Mouse (Mus musculus) ES-E14 (cell line): ENCODE measurements at regions not wholly inside any gene's neighbourhood (a gene's known extent, or its start where the extent isn't known, plus 50 kb on each side); places are given as distances from the start of the nearest gene placed in this dataset.

ENCODE experiments used
- DNase-seq: peaks from one replicate; pipeline ENCODE4 v3.0.0-alpha.2; 2013; ENCODE audit warnings: low read depth, low spot score
- H3K27ac ChIP-seq: 2 replicates; pipeline ENCODE4 v1.5.1; 2012; ENCODE audit warnings: low read depth, mild to moderate bottlenecking, low read length, moderate library complexity, mixed read lengths; ENCODE audit not compliant: poor library complexity, insufficient read depth, severe bottlenecking
- H3K36me3 ChIP-seq: 2 replicates; pipeline ENCODE4 v1.6.1; 2012; ENCODE audit warnings: mild to moderate bottlenecking, low read length, moderate library complexity, mixed read lengths; ENCODE audit not compliant: control insufficient read depth, poor library complexity, insufficient read depth, severe bottlenecking
- H3K4me1 ChIP-seq, 2 experiments: fragments of 150-350 bp in 1 of 2; sonication (generic) in 1 of 2; 2 replicates each; pipeline ENCODE4 v1.6.1; 2012; ENCODE audit warnings: low read length in 2 of 2, mild to moderate bottlenecking in 1 of 2, mixed read lengths in 1 of 2; ENCODE audit not compliant: control insufficient read depth in 2 of 2, insufficient read depth in 2 of 2, poor library complexity in 1 of 2
- H3K4me3 ChIP-seq, 2 experiments: fragments of 150-350 bp in 1 of 2; sonication (generic) in 1 of 2; 2 replicates each; pipeline ENCODE4 v1.5.1; 2012; ENCODE audit warnings: low read length in 2 of 2, low read depth in 1 of 2, mild to moderate bottlenecking in 1 of 2, mixed read lengths in 1 of 2; ENCODE audit not compliant: insufficient read depth in 1 of 2, poor library complexity in 1 of 2, severe bottlenecking in 1 of 2
- H3K9ac ChIP-seq: 2 replicates; pipeline ENCODE4 v1.6.1; 2012; ENCODE audit warnings: low read depth, mild to moderate bottlenecking, low read length, mixed read lengths; ENCODE audit not compliant: poor library complexity, insufficient read depth, severe bottlenecking
- H3K9me3 ChIP-seq: fragments of 150-350 bp; sonication (generic); 2 replicates; pipeline ENCODE4 v1.6.1; 2012; ENCODE audit warnings: low read depth, mild to moderate bottlenecking, low read length; ENCODE audit not compliant: control insufficient read depth, insufficient read depth
- CHD2 ChIP-seq: IDR thresholded peaks from 2 replicates; pipeline ENCODE4 v1.6.1; 2014; ENCODE audit warnings: mild to moderate bottlenecking, low read depth, low read length, inconsistent platforms
- HCFC1 ChIP-seq: IDR thresholded peaks from 2 replicates; pipeline ENCODE4 v1.6.1; 2012; ENCODE audit warnings: low read length, inconsistent platforms, borderline replicate concordance; ENCODE audit not compliant: insufficient read depth
- MAFK ChIP-seq: IDR thresholded peaks from 2 replicates; pipeline ENCODE4 v1.6.1; 2014; ENCODE audit warnings: mild to moderate bottlenecking, low read depth, low read length, inconsistent platforms; ENCODE audit not compliant: insufficient read depth
- ZC3H11A ChIP-seq: IDR thresholded peaks from 2 replicates; pipeline ENCODE4 v1.6.1; 2012; ENCODE audit warnings: low read depth, mild to moderate bottlenecking, inconsistent platforms, low read length, borderline replicate concordance
- ZNF384 ChIP-seq: IDR thresholded peaks from 2 replicates; pipeline ENCODE4 v1.6.1; 2012; ENCODE audit warnings: low read depth, low read length, inconsistent platforms
- in situ Hi-C, 2 experiments: fragments of 600-800 bp; cut with MboI; formaldehyde crosslinking; loops; one replicate each; pipeline ENCODE4 v1.15.1; 2025; ENCODE audit warnings: low sequenced_read_pairs in 2 of 2, inconsistent platforms in 1 of 2; ENCODE audit not compliant: unreplicated experiment in 2 of 2

- Histone ChIP-seq H3K36me3 (no peaks in the 10 kb centered on the region), H3K4me1 (no peaks in the 10 kb centered on the region), H3K4me3 (no peak overlapping the region), H3K9me3 (no peaks in the 10 kb centered on the region), H3K9ac (no peak overlapping the region), H3K27ac (no peak overlapping the region)
- DNase-seq: no peak
- no peak for TF ChIP-seq ZNF384
- no peak for TF ChIP-seq HCFC1
- no peak for TF ChIP-seq ZC3H11A
- TF ChIP-seq MAFK: no peak
- no peak for TF ChIP-seq CHD2
- in situ Hi-C loops: loop anchor here in 1 of 2 experiments (5.0 kb wide), 1 partner anchor 50 kb away; no protein-coding TSS in a partner anchor
These were observed 591.2 kb downstream of the Sorcs1 start for GRCm38 (mm10) chr19:50087277-50087676.

- DNase-seq: no peak
- in situ Hi-C loops: no loop called here
- no peak overlapping the region for H3K9ac ChIP-seq
- H3K4me3 ChIP-seq: no peak overlapping the region
- no peaks in the 10 kb centered on the region for H3K36me3 ChIP-seq
- no peaks in the 10 kb centered on the region for H3K4me1 ChIP-seq
- no peak for TF ChIP-seq MAFK
- TF ChIP-seq CHD2: no peak
- no peak for TF ChIP-seq ZC3H11A
- no peak for TF ChIP-seq HCFC1
- TF ChIP-seq ZNF384: no peak
- H3K9me3 ChIP-seq: no peaks in the 10 kb centered on the region
- no peak overlapping the region for H3K27ac ChIP-seq
These were observed 600.9 kb downstream of the Sorcs1 start for GRCm38 (mm10) chr19:50077427-50078040.

DNA sequence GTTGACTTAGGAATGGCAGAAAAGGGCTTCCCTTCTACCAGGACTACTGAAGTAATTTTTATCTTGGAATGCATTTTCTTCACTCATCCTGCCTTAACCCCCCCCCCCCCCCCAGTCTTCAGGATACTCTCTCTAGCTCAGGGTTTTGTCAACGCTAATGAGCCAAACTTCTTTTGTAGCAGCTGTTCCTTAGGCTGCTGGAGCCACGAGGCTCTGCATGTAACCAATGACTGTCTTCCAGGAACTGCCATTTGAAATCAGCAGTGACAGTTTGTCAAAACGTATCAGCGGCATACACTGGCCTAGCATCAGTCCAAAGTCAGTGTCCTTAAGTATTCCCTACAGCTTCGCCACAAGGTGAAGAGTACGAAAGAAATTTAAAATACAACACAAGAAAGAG is 618.0 kb downstream of the Sorcs1 start:
- Histone ChIP-seq H3K27ac (no peak overlapping the region), H3K4me3 (no peak overlapping the region), H3K4me1 (no peaks in the 10 kb centered on the region), H3K9ac (no peak overlapping the region), H3K9me3 (no peaks in the 10 kb centered on the region), H3K36me3 (no peaks in the 10 kb centered on the region)
- no peak for TF ChIP-seq MAFK
- DNase-seq: no peak
- in situ Hi-C loops: no loop called here

DNA sequence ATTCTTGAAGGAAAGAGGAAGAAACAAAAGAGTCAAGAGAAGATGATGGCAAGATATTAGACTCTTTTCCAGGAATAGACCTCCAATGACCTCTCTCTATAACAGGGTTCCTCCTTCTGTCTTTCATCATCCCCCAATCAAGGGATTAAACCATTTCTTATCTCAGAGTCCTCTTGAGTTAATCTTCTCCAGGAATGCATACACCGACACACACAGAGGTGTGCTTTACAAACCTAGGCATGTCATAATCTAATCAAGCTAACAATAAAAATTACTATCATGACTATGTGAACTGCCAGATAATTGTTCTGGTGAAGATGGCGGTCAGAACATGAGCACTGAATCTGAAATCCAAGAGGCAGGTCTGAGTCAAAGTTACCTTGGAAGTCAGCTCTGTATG is 625.5 kb downstream of the Sorcs1 start:
- in situ Hi-C loops: no loop called here

DNA sequence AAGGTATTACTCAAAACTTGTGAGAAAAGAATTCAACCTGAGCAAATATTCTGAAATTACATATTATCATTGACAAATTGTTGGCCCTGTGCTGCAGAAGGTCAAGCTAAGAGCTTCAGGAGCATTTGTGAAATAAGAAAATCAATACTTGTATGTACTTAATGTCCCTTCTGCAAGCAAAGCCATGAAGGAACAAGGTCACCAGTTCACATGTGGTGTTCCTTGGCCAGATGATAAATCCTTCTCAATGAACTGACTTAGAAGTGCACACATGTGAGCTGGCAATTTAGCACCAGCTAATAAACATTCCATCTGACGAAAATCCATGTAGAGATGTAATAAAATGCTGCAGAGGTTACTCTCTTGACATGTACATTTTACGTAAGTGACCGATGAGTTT is 632.7 kb downstream of the Sorcs1 start:
- no peak overlapping the region for H3K4me3 ChIP-seq
- DNase-seq: no peak
- no peak overlapping the region for H3K27ac ChIP-seq
- in situ Hi-C loops: no loop called here
- no peaks in the 10 kb centered on the region for H3K9me3 ChIP-seq
- H3K36me3 ChIP-seq: no peaks in the 10 kb centered on the region
- H3K4me1 ChIP-seq: no peaks in the 10 kb centered on the region
- no peak overlapping the region for H3K9ac ChIP-seq
- TF ChIP-seq MAFK: no peak
- TF ChIP-seq ZC3H11A: no peak
- no peak for TF ChIP-seq CHD2
- no peak for TF ChIP-seq HCFC1
- no peak for TF ChIP-seq ZNF384

More for the DNA sequence above, 625.5 kb downstream of the Sorcs1 start:
- no peak overlapping the region for H3K27ac ChIP-seq
- H3K36me3 ChIP-seq: no peaks in the 10 kb centered on the region
- no peaks in the 10 kb centered on the region for H3K4me1 ChIP-seq
- DNase-seq: no peak
- no peak for TF ChIP-seq ZNF384
- TF ChIP-seq MAFK: no peak
- TF ChIP-seq HCFC1: no peak
- TF ChIP-seq ZC3H11A: no peak
- no peak for TF ChIP-seq CHD2
- H3K9ac ChIP-seq: no peak overlapping the region
- H3K9me3 ChIP-seq: no peaks in the 10 kb centered on the region
- no peak overlapping the region for H3K4me3 ChIP-seq
